Mouse (Mus musculus): ENCODE measurements around the gene Nav2. TPM values are rescaled to one million over a fixed set of nuclear protein-coding genes. Genes with fewer than 3 reads are reported as not detected.

The Nav2 gene
- total and polyA plus RNA-seq, 3 experiments: under 0.01 TPM; not detected in 2

DNA sequence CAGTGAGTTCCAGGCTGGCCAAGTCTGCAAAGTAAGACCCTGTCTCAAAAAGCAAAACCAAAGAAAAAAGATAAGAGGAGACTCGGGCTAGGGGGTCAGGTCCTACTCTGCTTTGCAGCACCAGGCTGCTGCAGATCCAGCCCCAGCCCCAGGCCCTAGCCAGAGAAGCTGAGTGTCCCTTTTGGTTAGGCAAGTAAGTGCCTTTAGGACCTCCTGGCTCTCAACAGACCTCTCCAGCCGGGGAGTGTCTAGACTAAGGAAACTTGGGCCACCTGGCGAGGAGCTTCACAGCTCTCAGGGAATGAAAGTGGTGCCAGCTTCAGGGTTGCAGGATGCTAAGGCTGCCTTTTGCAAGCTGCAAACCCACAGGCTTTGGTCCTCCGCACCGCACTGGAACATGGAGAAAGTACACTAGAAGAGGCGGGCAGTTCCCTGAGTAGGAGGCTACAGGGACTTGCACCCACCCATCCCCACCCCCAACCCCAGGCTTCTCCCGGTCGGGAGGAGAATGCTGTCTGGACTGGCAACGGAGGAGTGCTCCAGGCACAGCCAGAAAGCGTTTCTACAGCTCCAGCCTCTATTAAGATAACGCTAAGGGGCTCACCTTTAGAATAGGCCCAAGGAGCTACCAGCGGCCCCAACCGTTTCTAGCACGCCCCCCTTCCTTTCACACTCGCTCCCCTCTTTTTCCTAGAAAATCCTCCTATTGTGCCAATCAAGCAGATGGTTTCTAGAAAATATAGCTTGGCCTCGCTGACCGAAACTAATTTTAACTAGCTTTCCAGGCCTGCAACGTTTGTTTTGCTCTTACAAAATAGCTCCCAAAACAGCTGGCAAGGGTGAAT is 731.6 kb downstream of the Nav2 start:
- Histone ChIP-seq H3K27ac (ENCODE audit: insufficient read depth, low read depth) (no peak overlapping the region), H3K4me2 (ENCODE audit: insufficient read depth, low read depth, poor library complexity, severe bottlenecking) (no peak overlapping the region), H3K4me1 (ENCODE audit: control insufficient read depth in 1 of 2, insufficient read depth in 2 of 2) (peaks cover 0 to 2% of the 10 kb centered on the region in 2 experiments; a peak in 1 of 4 replicates), H3K79me2 (replicated peaks; ENCODE audit: control insufficient read depth, extremely low read depth, insufficient read depth, poor library complexity, severe bottlenecking) (no peaks in the 10 kb centered on the region), H3K9ac (ENCODE audit: insufficient read depth, low read depth) (no peak overlapping the region), H3K4me3 (replicated peaks in 1 of 3; ENCODE audit: low read depth in 2 of 3, low read length in 2 of 3, poor library complexity in 1 of 3) (no peak overlapping the region), H3K27me3 (replicated peaks) (no peaks in the 10 kb centered on the region), H3K36me3 (replicated peaks in 1 of 2; ENCODE audit: control insufficient read depth in 1 of 2, insufficient read depth in 1 of 2, low read length in 1 of 2) (no peaks in the 10 kb centered on the region), H3K9me3 (replicated peaks; ENCODE audit: low read length) (peaks cover 12% of the 10 kb centered on the region)
- in situ Hi-C loops (cut with MboI; ENCODE audit: low pct_ligation_motif_present, low pct_unique_long_range_greater_than_20kb, low sequenced_read_pairs): no loop called here
- no peak for DNase-seq (ENCODE audit: extremely low read depth)
- dilution Hi-C loops (cut with MboI; ENCODE audit: extremely low pct_ligation_motif_present, extremely low pct_unique_long_range_greater_than_20kb, low sequenced_read_pairs): no loop called here
- TF ChIP-seq JUND (conservative IDR thresholded peaks at IDR 0.05; ENCODE audit: low read depth, low read length) (no peak), ELF1 (IDR thresholded peaks at IDR 0.05; ENCODE audit: low read depth, low read length) (no peak), TBP (conservative IDR thresholded peaks at IDR 0.05; ENCODE audit: low read depth, low read length) (no peak)

DNA sequence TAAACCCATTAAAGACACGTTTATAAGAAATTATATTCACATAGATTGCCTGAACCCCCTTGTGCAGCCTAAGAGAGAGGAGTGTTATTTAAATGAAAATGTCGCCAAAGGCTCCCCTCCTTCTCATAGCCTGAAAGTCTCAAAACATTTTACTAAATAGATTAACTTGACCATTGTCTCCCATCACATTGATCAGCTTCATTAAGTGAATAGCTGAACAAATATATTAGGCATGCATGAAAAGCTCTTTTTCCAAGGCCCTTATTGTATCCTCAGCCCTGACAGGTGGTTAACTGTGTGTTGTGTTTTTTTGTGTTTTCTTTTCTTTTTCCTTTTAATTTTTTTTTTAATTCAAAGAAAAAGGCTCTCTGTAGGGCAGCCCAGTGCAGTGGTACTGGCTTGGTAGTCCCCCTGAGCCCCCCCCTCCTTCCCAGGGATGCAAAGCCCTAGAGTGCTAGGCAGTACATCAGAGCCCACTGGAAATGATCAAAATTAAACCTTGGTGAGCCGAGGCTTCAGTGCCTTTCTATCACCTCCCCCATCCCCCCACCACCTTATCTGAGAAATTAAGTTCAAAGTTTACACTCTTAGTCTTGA is 732.3 kb downstream of the Nav2 start:
- dilution Hi-C loops (cut with MboI; ENCODE audit: extremely low pct_ligation_motif_present, extremely low pct_unique_long_range_greater_than_20kb, low sequenced_read_pairs): no loop called here
- Histone ChIP-seq H3K4me1 (ENCODE audit: control insufficient read depth in 1 of 2, insufficient read depth in 2 of 2) (peaks cover 0 to 2% of the 10 kb centered on the region in 2 experiments; a peak in 1 of 4 replicates), H3K27me3 (replicated peaks) (no peaks in the 10 kb centered on the region), H3K4me2 (ENCODE audit: insufficient read depth, low read depth, poor library complexity, severe bottlenecking) (no peak overlapping the region), H3K36me3 (replicated peaks in 1 of 2; ENCODE audit: control insufficient read depth in 1 of 2, insufficient read depth in 1 of 2, low read length in 1 of 2) (no peaks in the 10 kb centered on the region), H3K4me3 (replicated peaks in 1 of 3; ENCODE audit: low read depth in 2 of 3, low read length in 2 of 3, poor library complexity in 1 of 3) (no peak overlapping the region), H3K27ac (ENCODE audit: insufficient read depth, low read depth) (no peak overlapping the region), H3K79me2 (replicated peaks; ENCODE audit: control insufficient read depth, extremely low read depth, insufficient read depth, poor library complexity, severe bottlenecking) (no peaks in the 10 kb centered on the region), H3K9ac (ENCODE audit: insufficient read depth, low read depth) (no peak overlapping the region), H3K9me3 (replicated peaks; ENCODE audit: low read length) (peaks cover 8% of the 10 kb centered on the region)
- in situ Hi-C loops (cut with MboI; ENCODE audit: low pct_ligation_motif_present, low pct_unique_long_range_greater_than_20kb, low sequenced_read_pairs): no loop called here
- TF ChIP-seq MXI1 (IDR thresholded peaks at IDR 0.05; ENCODE audit: low read depth, low read length): no peak
- TF ChIP-seq HCFC1 (IDR thresholded peaks at IDR 0.05; ENCODE audit: low read depth, low read length): no peak
- no peak for TF ChIP-seq EP300 (IDR thresholded peaks at IDR 0.05; ENCODE audit: low read length)
- no peak for TF ChIP-seq ZNF384 (IDR thresholded peaks at IDR 0.05; ENCODE audit: low read depth, low read length)
- TF ChIP-seq USF2 (conservative IDR thresholded peaks at IDR 0.05; ENCODE audit: low read depth, low read length): no peak
- no peak for TF ChIP-seq ZC3H11A (IDR thresholded peaks at IDR 0.05; ENCODE audit: low read depth, low read length)
- no peak for TF ChIP-seq CTCF (conservative IDR thresholded peaks at IDR 0.05 in 1 of 2, IDR thresholded peaks at IDR 0.05 in 1 of 2; ENCODE audit: low read depth in 2 of 2, low read length in 2 of 2)
- TF ChIP-seq CHD1 (IDR thresholded peaks at IDR 0.05; ENCODE audit: low read depth, low read length): no peak
- TF ChIP-seq POLR2AphosphoS2 (IDR thresholded peaks at IDR 0.05; ENCODE audit: low read depth, low read length): no peak
- no peak for TF ChIP-seq SIN3A (IDR thresholded peaks at IDR 0.05; ENCODE audit: low read length)
- no peak for TF ChIP-seq BHLHE40 (IDR thresholded peaks at IDR 0.05; ENCODE audit: low read depth, low read length)
- TF ChIP-seq RCOR1 (conservative IDR thresholded peaks at IDR 0.05; ENCODE audit: low read depth, low read length): no peak
- no peak for TF ChIP-seq POLR2A (IDR thresholded peaks at IDR 0.05; ENCODE audit: low read depth, low read length)
- no peak for TF ChIP-seq MAZ (IDR thresholded peaks at IDR 0.05; ENCODE audit: low read depth, low read length)
- no peak for TF ChIP-seq KAT2A (IDR thresholded peaks at IDR 0.05; ENCODE audit: insufficient replicate concordance, low read length)
- TF ChIP-seq RAD21 (IDR thresholded peaks at IDR 0.05; ENCODE audit: low read depth, low read length): no peak
- TF ChIP-seq ELF1 (IDR thresholded peaks at IDR 0.05; ENCODE audit: low read depth, low read length): no peak
- TF ChIP-seq MEF2A (IDR thresholded peaks at IDR 0.05; ENCODE audit: borderline replicate concordance, low read depth, low read length): no peak
- TF ChIP-seq TBP (conservative IDR thresholded peaks at IDR 0.05; ENCODE audit: low read depth, low read length): no peak
- no peak for DNase-seq (ENCODE audit: extremely low read depth)

Other genes starting within 250 kb of the Nav2 start
- 19.9 and 22.0 TPM in 2 replicates for gene Zdhhc13, start 119.7 kb upstream of the Nav2 start, total RNA-seq (2012; rRNA removed)
- gene Zdhhc13, start 119.7 kb upstream of the Nav2 start, total RNA-seq (2014; rRNA removed): 74.3 and 76.8 TPM in 2 replicates
- 29.8 and 32.3 TPM in 2 replicates for gene Zdhhc13, start 119.7 kb upstream of the Nav2 start, polyA plus RNA-seq (2012; ENCODE audit: insufficient read length, low read depth)
- gene Csrp3, start 60.7 kb upstream of the Nav2 start, total RNA-seq (2012; rRNA removed): 1.4 and 1.7 TPM in 2 replicates
- 2.3 and 2.5 TPM in 2 replicates for gene Csrp3, start 60.7 kb upstream of the Nav2 start, total RNA-seq (2014; rRNA removed)
- 0.29 TPM in 1 of 2 replicates, not detected in the other for gene Csrp3, start 60.7 kb upstream of the Nav2 start, polyA plus RNA-seq (2012; ENCODE audit: insufficient read length, low read depth)
- 3.8 and 5.3 TPM in 2 replicates for gene E2f8, start 27.1 kb upstream of the Nav2 start, total RNA-seq (2012; rRNA removed)
- gene E2f8, start 27.1 kb upstream of the Nav2 start, total RNA-seq (2014; rRNA removed): 2.4 and 2.6 TPM in 2 replicates
- gene E2f8, start 27.1 kb upstream of the Nav2 start, polyA plus RNA-seq (2012; ENCODE audit: insufficient read length, low read depth): 14.1 and 17.1 TPM in 2 replicates